In the genomic region with DNA sequence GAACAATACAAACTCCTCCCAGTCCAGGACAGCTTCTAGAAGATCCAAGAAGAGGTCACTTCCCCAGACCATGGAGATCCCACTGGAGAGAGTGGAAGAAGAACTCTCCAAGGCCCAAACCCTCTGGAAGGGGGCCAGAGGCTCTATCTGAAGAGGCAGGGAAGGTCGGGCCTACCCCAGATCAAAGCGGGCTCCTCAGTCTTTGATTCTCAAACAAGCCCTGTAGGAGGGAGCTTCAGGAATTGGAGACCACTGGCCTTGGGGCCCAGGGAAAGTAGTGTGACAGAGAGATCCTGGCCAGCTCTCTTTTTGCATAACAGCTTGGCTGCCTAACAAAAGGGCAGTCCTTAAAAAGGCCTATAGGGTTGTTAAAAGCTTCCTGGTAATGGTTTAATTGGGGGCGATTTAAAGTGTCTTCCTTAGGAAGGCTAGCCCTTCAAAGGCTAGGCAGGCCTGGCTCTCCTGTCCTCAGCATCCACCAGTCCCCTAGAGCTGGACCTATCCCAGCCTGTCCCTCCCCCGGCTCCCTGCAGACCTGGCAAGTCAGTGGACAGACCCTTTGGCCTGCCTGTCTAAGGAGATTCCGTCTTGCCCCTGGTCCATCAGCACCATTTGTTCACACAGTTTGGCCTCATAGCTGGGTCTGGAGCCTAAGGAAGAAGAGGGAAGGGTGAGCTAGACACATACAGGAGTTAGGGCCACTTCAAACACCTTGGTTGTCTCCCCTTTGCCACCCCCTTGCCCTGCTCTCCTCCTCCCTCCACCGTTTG, we compare ENCODE assay signal across 7 mouse cellular contexts. TPM values are rescaled to one million over a fixed set of nuclear protein-coding genes. Genes with fewer than 3 reads are reported as not detected.
DNase-seq lines count a peak whose midpoint lies in the region; ATAC-seq and TF ChIP-seq lines count a peak whose summit lies in the region.

No protein-coding gene starts in this region.

- TF ChIP-seq EP300 in MEL (IDR thresholded peaks at IDR 0.05; ENCODE audit: low read depth in 1 of 2, low read length in 2 of 2), result no peak

- DNase-seq in kidney, postnatal 10 days, result peak; percentile 19
- DNase-seq in 3T3-L1 (ENCODE audit: low read depth, low spot score) (peak; percentile 31), MEL (ENCODE audit: low read depth, low spot score) (peak; percentile 40)
- no peak for DNase-seq in frontal cortex, postnatal 10 days (ENCODE audit: low spot score in 2 of 2)
- no peak for DNase-seq in left cerebral cortex, postnatal 4 days

- no peaks in the 10 kb centered on the region for H3K9me3 ChIP-seq in kidney, embryonic 16.5 days (ENCODE audit: low read length)
- H3K9me3 ChIP-seq in MEL (replicated peaks; ENCODE audit: insufficient read depth, low read length), result no peaks in the 10 kb centered on the region
- no peaks in the 10 kb centered on the region for H3K9me3 ChIP-seq in limb, embryonic 12.5 days

- intact Hi-C loops in left cerebral cortex, postnatal 4 days (cut with DNase I), result no loop called here

- TF ChIP-seq POLR2A in MEL (IDR thresholded peaks at IDR 0.05; ENCODE audit: control insufficient read depth in 1 of 2, insufficient read depth in 1 of 2, low read depth in 1 of 2, low read length in 2 of 2, poor library complexity in 1 of 2), result no peak

- H3K36me3 ChIP-seq in kidney, embryonic 16.5 days (ENCODE audit: insufficient read depth, low read length), result no peaks in the 10 kb centered on the region
- H3K36me3 ChIP-seq in MEL (ENCODE audit: control insufficient read depth in 1 of 2, insufficient read depth in 2 of 2, low read length in 2 of 2), result peaks cover 0 to 72% of the 10 kb centered on the region in 2 experiments; a peak in 2 of 4 replicates
- H3K36me3 ChIP-seq in limb, embryonic 12.5 days, result no peaks in the 10 kb centered on the region

- H3K9ac ChIP-seq in kidney, embryonic 16.5 days (replicated peaks; ENCODE audit: low read length), result no peak overlapping the region
- peak overlapping the region; percentile 61 for H3K9ac ChIP-seq in MEL (ENCODE audit: control insufficient read depth, low read depth, low read length, poor library complexity, severe bottlenecking)
- H3K9ac ChIP-seq in limb, embryonic 12.5 days (replicated peaks), result no peak overlapping the region

- peaks cover 37% of the 10 kb centered on the region for H3K4me1 ChIP-seq in kidney, embryonic 16.5 days (ENCODE audit: insufficient read depth, low read length)
- H3K4me1 ChIP-seq in MEL (ENCODE audit: control insufficient read depth in 1 of 2, insufficient read depth in 2 of 2, low read length in 2 of 2), result peaks cover 44 to 80% of the 10 kb centered on the region in 2 experiments
- H3K4me1 ChIP-seq in limb, embryonic 12.5 days (replicated peaks), result peaks cover 47% of the 10 kb centered on the region

- TF ChIP-seq RAD21 in MEL (IDR thresholded peaks at IDR 0.05; ENCODE audit: low read depth, low read length), result no peak

- peaks cover 11% of the 10 kb centered on the region; the same call in 1 of the 2 replicates for H3K79me2 ChIP-seq in MEL (ENCODE audit: control insufficient read depth, insufficient read depth, low read length, poor library complexity)

- no peak overlapping the region for H3K4me2 ChIP-seq in kidney, embryonic 16.5 days (replicated peaks; ENCODE audit: low read depth, low read length)
- H3K4me2 ChIP-seq in limb, embryonic 12.5 days, result no peak overlapping the region

- no peaks in the 10 kb centered on the region for H3K27me3 ChIP-seq in kidney, embryonic 16.5 days (ENCODE audit: insufficient read depth, low read length)
- H3K27me3 ChIP-seq in MEL (ENCODE audit: control insufficient read depth in 1 of 2, insufficient read depth in 2 of 2, low read length in 2 of 2), result no peaks in the 10 kb centered on the region
- H3K27me3 ChIP-seq in limb, embryonic 12.5 days, result peaks cover 30% of the 10 kb centered on the region

- TF ChIP-seq CTCF in MEL (IDR thresholded peaks at IDR 0.05 in 2 of 3, conservative IDR thresholded peaks at IDR 0.05 in 1 of 3; ENCODE audit: control insufficient read depth in 1 of 3, insufficient read depth in 1 of 3, low read depth in 2 of 3, low read length in 3 of 3, poor library complexity in 1 of 3, severe bottlenecking in 1 of 3), result no peak

- H3K27ac ChIP-seq in kidney, embryonic 16.5 days (ENCODE audit: low read length), result no peak overlapping the region
- H3K27ac ChIP-seq in MEL (ENCODE audit: control insufficient read depth, low read depth, low read length), result peak overlapping the region; percentile 95
- peak overlapping the region; percentile 46; the same call in 1 of the 2 replicates for H3K27ac ChIP-seq in limb, embryonic 12.5 days

- WGBS in kidney, embryonic 16.5 days, result 56% methylated on average over 6 of the region's 6 CpGs
- WGBS in limb, embryonic 12.5 days, result 18% methylated on average over 6 of the region's 6 CpGs

- ATAC-seq in kidney, embryonic 16.5 days (ENCODE audit: low FRiP score, low TSS enrichment), result no peak
- no peak for ATAC-seq in limb, embryonic 12.5 days (ENCODE audit: insufficient number of reproducible peaks, insufficient read depth, low FRiP score, low TSS enrichment, low read depth)

- no peak overlapping the region for H3K4me3 ChIP-seq in kidney, embryonic 16.5 days (ENCODE audit: low read length)
- H3K4me3 ChIP-seq in MEL (ENCODE audit: control insufficient read depth in 1 of 2, insufficient read depth in 1 of 2, low read depth in 2 of 2, low read length in 2 of 2), result no peak overlapping the region; a peak in 1 of 4 replicates
- H3K4me3 ChIP-seq in limb, embryonic 12.5 days (replicated peaks), result no peak overlapping the region

TF ChIP-seq in MEL, 35 proteins besides CTCF, POLR2A, EP300 and RAD21:
- TF ChIP-seq NELFE (IDR thresholded peaks at IDR 0.05; ENCODE audit: low read depth, low read length) (peak; percentile 23; the same call in 1 of the 2 replicates), HCFC1 (IDR thresholded peaks at IDR 0.05; ENCODE audit: low read depth, low read length) (peak; percentile 11; the same call in 1 of the 2 replicates), CHD1 (IDR thresholded peaks at IDR 0.05; ENCODE audit: low read depth, low read length) (0 out of 2 replicates have a peak, but pooled peaks have one; percentile 34), SIN3A (IDR thresholded peaks at IDR 0.05; ENCODE audit: low read length) (0 out of 2 replicates have a peak, but pooled peaks have one; percentile 8), MXI1 (IDR thresholded peaks at IDR 0.05; ENCODE audit: low read depth, low read length) (0 out of 2 replicates have a peak, but pooled peaks have one; percentile 26), MYC (IDR thresholded peaks at IDR 0.05; ENCODE audit: low read depth, low read length) (no peak), BHLHE40 (IDR thresholded peaks at IDR 0.05; ENCODE audit: borderline replicate concordance, low read depth, low read length) (no peak)

RNA-seq across cellular contexts. Expression of gene Zfp36l2, which starts 35.4 kb away (rescaled TPM):
- 9.5 and 11.4 TPM in 2 replicates for polyA plus RNA-seq in kidney, embryonic 16.5 days (2015; fragmentation: Nextera tagmentation; extraction: Ambion mirVana)
- 93.6 and 98.4 TPM in 2 replicates for total RNA-seq in MEL (2012; rRNA removed)
- 100 to 1,000 TPM in 1 of 2 experiments, 10 to 100 TPM in 1; 68.5 to 174 TPM for polyA plus RNA-seq in MEL (2012; ENCODE audit: insufficient read depth in 1 of 2, insufficient read length in 2 of 2, low read depth in 1 of 2, low replicate concordance in 2 of 2, missing spikeins in 1 of 2)
- 27.9 and 32.7 TPM in 2 replicates for polyA plus RNA-seq in limb, embryonic 12.5 days (2016; fragmentation: Nextera tagmentation; extraction: Ambion mirVana)
- total RNA-seq in left cerebral cortex, postnatal 4 days (2021), result 10 to 100 TPM; 23.3 to 24.3 TPM

Comparison
In these comparisons a context has a peak if more than half of its experiments do, and no peak if none do; other contexts are left out.
1. DNase-seq: peak in kidney, postnatal 10 days (single experiment), 3T3-L1 (single experiment) and MEL (single experiment); none in frontal cortex, postnatal 10 days (0 of 2) and left cerebral cortex, postnatal 4 days (single experiment).